Mouse (Mus musculus): ENCODE results near the gene Hba-a2. TPM values are rescaled to one million over a fixed set of nuclear protein-coding genes. Genes with fewer than 3 reads are reported as not detected.
A peak's percentile ranks its signal among the peaks of the same experiment; 100 is the strongest.
"Not testable (repeated sequence)": the region's sequence is repeated elsewhere in the genome, so short reads cannot be mapped to it uniquely, and the experiment has no call there.

Gene Hba-a2
- total RNA-seq, 4 experiments from 2014 or later = 1,411 to 8,978 (median 2,103) TPM

GRCm38 (mm10) chr11:32283091-32283777, 13.1 kb upstream of the Hba-a2 start, which contains the start of gene Hba-a1:
TSS of gene Hba-a1 (plus strand) at chr11:32283511.
- not testable (repeated sequence) for DNase-seq (ENCODE audit: low spot score)

DNA sequence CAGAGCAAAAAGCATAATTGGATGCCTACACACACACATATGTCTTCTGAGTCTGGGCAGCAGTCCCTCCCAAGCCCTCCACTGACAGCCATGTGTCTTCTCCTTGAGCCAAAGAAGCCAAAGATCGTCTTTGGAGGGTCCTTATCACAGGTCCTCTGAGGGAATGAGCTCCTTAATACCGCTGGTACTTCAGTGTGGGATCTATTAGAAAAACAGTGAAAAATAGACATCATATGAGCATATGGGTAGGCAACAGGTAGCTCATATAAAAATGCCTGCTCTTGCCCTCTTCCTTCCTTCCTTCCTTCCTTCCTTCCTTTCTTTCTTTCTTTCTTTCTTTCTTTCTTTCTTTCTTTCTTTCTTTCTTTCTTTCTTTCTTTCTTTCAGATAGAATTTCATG, 11.7 kb upstream of the Hba-a2 start:
- DNase-seq (ENCODE audit: low spot score) = not testable (repeated sequence)

DNA sequence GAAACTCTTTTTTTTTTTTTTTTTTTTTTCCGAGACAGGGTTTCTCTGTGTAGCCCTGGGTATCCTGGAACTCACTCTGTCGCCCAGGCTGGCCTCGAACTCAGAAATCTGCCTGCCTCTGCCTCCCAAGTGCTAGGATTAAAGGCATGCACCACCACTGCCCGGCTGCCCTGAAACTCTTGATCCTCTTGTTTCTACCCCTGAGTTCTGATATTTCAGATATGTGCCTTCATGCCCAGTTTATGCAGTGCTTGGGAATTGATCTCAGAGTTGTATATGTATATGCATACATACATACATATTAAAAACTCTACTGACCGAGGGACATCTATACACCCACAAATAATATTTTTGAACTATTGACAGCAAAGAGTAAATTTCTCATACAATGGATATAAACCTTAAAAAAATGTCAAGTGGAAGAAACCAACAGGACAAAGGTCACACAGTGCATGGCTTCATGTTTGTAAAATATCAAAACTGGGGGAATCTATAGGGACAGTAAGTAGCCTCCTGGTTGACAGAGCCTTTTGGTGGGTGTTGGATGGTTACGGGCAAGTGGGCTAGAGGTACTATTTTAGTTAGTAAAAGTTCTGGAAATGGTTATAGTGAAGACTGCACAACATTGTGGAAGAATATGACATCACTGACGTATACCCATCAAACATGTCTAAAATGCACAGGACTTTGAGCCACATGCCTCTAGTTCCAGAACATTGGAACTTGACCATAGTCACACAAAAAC, 11.1 kb upstream of the Hba-a2 start:
- no peak for DNase-seq (ENCODE audit: low spot score)

DNA sequence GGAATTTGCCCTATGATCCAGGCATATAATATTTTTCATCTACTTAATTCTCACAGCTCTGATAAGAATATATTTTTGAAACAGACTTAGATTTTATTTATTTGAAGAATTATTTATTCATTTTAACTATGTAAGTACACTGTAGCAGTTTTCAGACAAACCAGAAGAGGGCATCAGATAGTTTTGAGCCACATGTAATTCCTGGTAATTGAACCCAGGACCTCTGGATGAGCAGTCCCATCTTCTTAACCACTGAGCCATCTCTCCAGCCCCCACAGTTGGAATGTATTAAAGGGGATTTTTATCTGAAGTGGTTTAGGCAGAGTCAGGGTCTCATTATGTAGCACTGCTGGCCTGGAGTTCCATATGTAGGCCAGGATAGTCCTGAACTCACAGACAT, 10.4 kb upstream of the Hba-a2 start:
- DNase-seq (ENCODE audit: low spot score) = not testable (repeated sequence)

- DNase-seq (ENCODE audit: low spot score) = peak; percentile 67
Observed at GRCm38 (mm10) chr11:32286695-32287492, 9.4 kb upstream of the Hba-a2 start, which contains the start of gene Hbq1b. TSS of gene Hbq1b (plus strand) at chr11:32286965.

DNA sequence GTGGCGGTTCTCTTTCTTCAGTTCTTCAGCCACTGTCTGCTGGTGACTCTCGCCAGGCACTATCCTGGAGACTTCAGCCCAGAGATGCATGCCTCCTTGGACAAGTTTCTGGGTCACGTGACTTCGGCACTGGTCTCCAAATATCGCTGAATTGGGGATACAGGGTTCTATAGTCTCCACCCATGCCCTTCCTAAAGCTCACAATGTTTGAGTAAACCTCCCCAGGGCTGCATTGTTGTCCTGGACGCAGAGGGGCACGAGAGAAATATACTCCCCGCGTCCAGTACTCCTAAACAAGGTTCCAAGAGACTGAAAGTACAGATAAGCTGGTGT, 8.8 kb upstream of the Hba-a2 start:
- no peak for DNase-seq (ENCODE audit: low spot score)

- not testable (repeated sequence) for DNase-seq (ENCODE audit: low spot score)
Observed at GRCm38 (mm10) chr11:32292819-32293218, 3.5 kb upstream of the Hba-a2 start.

GRCm38 (mm10) chr11:32293479-32293878, 2.8 kb upstream of the Hba-a2 start:
- not testable (repeated sequence) for DNase-seq (ENCODE audit: low spot score)

GRCm38 (mm10) chr11:32297417-32297816, 1.1 kb downstream of the Hba-a2 start:
- DNase-seq (ENCODE audit: low spot score) = not testable (repeated sequence)

GRCm38 (mm10) chr11:32297866-32298531, 1.7 kb downstream of the Hba-a2 start:
- no peak for DNase-seq (ENCODE audit: low spot score)

- no peak for DNase-seq (ENCODE audit: low spot score)
Observed at GRCm38 (mm10) chr11:32298532-32298918, 2.2 kb downstream of the Hba-a2 start.

DNA sequence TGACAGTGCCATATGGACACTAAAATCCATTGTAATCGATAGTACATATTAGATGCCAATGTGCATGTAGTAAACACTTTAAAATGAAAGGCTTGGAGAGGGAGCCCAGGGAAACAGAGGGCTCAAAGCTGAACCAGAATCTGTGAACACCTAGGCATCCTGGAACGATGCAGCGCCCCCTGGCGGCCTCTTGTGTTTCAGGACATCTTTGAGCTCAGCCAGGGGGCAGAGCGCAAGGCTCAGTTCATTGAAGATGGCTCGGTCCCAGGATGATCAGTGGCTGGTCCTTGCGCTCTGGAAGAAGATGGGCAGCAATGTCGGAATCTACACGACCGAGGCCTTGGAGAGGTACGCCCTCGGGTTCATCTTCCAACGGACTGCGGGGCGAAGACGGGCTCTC, 3.6 kb downstream of the Hba-a2 start, which contains the start of gene Hbq1a:
Gene Hbq1a (plus strand): TSS at position 205 of the 400 bp plus-strand sequence.
- peak; percentile 37 for DNase-seq (ENCODE audit: low spot score)

DNA sequence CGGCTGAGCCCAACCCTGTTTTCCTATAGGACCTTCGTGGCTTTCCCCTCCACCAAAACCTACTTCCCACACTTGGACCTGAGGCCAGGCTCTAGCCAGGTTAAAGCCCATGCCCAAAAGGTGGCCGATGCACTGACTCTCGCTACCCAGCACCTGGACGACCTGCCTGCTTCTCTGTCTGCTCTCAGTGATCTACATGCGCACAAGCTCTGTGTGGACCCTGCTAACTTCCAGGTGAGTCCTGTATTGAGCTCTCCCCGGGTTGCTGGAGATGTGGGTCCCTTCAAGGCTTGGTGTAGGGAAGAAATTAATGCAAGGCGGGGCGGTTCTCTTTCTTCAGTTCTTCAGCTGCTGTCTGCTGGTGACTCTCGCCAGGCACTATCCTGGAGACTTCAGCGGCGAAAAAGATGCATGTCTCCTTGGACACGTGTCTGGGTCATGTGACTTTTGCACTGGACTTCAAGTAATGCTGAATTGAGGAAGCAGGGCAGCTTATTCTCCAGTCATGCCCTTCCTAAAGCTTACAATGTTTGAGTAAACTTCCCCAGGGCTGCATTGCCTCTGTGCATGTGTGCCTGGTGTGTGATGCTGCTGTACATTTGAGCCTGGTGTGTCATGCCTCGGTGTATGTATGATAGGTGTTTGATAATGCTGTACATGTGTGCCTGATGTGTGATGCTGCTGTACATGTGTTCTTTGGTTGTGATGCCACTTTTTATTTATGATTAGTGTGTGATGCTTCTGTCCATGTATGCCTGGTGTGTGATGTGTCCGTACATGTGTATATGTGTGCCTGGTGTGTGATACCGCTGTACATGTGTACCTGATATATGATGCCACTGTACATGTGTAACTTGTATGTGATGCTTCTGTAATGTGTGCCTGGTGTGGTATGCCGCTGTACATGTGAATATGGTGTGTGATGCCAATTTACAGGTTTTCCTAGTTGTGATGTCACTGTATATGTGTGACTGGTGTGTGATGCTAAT, 4.3 kb downstream of the Hba-a2 start:
- DNase-seq (ENCODE audit: low spot score) = no peak

DNA sequence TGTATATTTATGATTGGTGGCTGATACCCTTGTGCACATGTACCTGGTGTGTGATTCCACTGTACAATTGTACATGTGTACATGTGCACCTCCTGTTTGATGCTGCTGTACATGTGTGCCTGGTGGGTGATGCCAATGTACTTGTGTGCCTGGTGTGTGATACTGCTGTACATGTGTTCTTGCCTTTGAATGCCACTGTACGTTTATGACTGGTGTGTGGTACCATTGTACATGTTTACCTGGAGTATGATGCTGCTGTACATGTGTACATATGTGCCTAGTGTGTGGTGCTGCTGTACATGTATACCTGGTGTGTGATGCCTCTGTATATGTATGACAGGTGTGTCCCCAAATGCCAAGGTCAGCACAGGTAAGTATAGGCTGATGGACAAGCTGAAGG, 5.2 kb downstream of the Hba-a2 start:
- DNase-seq (ENCODE audit: low spot score) = no peak

DNA sequence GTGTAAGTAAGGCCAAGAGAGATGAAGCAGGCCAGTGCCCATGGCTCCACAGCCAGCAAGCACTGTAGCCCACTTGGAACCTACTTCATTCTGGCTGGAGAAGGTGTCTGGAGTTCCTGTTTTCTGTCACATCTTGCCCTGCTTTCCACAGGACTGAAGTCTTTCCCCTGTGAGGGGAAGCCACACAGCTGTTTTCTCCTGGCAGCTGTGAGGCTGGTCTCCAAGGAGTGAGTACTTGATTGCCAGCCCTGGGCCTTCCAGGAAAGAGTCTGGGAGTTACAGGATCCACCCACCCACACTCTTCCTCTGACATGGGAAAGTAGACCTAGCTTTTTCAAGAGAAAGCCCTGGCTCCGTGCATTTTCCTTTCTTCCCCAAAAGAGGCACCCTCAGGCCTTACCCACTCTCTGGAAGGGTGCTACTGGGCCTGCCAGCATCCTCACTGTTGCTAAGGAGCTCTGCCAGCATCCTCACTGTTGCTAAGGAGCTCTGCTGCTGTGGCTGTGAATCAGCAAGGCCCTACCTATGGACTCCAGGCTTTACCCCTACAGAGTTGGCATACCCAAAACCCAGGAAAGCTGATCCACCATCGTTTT, 6.6 kb downstream of the Hba-a2 start:
- no peak for DNase-seq (ENCODE audit: low spot score)

GRCm38 (mm10) chr11:32303455-32303854, 7.2 kb downstream of the Hba-a2 start:
- DNase-seq (ENCODE audit: low spot score) = no peak

- DNase-seq (ENCODE audit: low spot score) = no peak
Observed at GRCm38 (mm10) chr11:32307006-32307405, 10.7 kb downstream of the Hba-a2 start.

DNA sequence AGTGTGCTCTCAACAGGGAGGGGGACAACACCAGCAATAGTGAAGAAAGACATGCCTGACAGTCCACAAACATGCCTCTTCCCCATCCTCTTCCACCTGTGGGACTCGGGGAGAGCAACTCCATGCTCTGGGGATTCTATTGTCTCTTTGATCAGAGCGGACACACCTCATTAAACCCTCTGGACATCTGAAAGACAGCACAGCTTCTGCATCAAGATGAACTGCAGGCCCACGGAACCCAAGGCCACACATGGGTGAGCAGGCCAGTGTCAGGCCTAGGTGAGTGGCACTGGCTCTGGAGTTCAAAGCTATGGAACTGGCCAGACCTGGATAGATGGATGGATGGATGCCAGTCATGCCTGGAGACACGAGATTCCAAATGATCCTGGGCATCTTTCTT, 13.2 kb downstream of the Hba-a2 start:
- DNase-seq (ENCODE audit: low spot score) = no peak

- DNase-seq (ENCODE audit: low spot score) = no peak
Observed at GRCm38 (mm10) chr11:32309928-32310327, 13.6 kb downstream of the Hba-a2 start.

- DNase-seq (ENCODE audit: low spot score) = no peak
Observed at GRCm38 (mm10) chr11:32316009-32316408, 19.7 kb downstream of the Hba-a2 start.

Measured in heart, adult 8-10 months (tissue).